Mouse (Mus musculus) heart, adult 9 months (tissue): Measurements from ENCODE around the gene Slc22a17.

Experiments used
- DNase-seq, 2 experiments: peaks; one replicate each; pipeline ENCODE4 v3.0.0; 2022; ENCODE audit warnings: low spot score in 2 of 2

Gene Slc22a17

GRCm38 (mm10) chr14:54900383-54900782 lies 12.5 kb downstream of the Slc22a17 start:
- DNase-seq = peak; percentile 49 to 74

DNA sequence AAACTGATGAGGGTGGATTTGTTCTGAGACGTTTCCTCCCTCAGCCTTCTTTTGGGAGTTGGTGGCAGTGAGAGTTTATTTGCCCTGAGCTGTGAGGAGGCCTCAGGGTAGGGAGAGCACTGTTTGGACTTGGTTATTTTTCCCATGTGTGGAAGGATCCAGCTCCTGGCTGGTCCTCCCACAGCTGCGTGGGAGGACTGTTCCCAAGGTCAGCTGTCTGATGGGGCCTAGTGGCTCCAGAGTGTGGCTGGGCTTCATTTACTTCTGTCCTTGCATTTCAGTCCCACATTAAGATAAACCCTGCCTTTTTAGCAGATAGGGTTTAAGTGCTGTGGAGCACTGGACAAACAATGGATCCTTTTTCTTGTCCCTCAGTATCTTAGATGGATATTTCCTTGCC lies 15.5 kb downstream of the Slc22a17 start:
- no peak for DNase-seq

DNA sequence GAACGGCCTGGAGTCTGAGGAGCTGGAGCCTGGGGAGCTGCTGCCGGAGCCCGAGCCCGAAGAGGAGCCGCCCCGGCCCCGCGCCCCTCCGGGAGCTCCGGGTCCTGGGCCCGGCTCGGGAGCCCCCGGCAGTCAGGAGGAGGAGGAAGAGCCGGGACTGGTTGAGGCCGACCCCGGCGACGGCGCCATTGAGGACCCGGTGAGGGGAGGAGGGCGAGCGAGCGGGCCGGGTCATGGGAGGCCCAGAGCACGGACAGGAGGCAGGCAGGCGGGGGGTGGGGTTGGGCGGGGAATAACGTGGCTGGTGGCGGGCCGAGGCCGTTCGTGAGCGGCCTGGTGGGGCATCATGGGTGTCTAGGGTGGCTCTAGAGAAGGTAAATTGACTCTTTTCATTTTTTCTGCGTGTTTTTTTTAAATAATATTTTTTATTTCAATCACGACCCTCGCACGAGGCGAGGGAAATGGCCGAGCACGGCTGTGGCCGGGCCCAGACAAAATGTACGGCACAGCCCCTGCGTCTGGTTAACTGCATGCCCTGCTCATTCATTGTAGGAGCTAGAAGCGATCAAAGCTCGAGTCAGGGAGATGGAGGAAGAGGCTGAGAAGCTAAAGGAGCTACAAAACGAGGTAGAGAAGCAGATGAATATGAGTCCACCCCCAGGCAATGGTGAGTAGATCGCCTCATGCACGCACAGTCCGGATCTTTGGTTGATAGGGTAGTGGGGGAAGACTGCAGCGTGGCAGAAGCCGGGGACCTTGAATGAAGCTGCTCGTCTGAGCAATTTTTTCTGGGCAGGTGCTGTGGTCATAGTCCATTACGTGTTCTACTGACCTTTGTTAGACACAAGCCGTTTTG lies 18.4 kb downstream of the Slc22a17 start:
- no peak for DNase-seq

DNA sequence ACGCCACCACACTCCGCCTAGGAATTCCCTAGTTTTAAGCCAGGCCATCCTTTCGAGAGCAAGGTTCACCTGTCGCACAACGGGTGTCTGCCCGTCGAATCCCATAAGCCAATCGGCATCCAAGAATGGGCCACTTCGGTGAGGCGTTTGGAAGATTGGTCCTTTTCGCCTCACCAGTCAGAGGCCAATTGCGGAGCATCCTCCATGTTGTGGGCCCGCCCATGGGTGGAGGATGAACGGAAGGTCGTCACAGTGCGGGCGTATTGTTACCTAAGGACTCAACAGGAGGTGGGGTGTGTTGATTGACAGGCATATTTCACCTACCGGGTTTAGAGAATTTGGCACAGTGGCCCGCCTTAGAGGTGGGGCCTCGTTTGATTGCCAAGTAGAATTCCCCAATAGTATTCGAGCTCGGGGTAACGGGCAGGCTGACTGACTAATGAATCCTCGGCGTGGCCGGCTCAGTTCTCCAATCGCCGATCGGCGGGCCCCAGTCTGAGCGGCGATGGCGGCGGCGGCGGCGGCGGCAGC lies 19.2 kb downstream of the Slc22a17 start:
- peak; percentile 100 for DNase-seq

DNA sequence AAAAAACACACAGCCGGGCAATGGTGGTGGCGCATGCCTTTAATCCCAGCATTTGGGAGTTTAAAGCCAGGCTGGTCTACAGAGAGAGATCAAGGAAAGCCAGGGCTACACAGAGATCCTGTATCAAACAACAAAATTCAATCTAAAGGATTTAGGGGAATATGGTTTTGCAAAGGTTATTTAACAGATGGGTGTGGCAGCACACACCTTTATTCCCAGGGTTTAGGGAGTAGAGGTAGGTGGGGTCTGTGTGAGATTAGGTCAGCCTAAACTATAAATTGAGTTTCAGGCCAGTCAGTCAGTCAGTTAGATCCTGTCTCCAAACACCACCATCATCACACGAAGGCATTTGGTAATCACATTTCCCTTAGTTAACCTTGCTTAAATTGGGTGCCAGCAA lies 20.7 kb downstream of the Slc22a17 start, which contains the start of gene Pabpn1:
TSS of gene Pabpn1 (plus strand) at position 301 of the 400 bp plus-strand sequence.
- no peak for DNase-seq

GRCm38 (mm10) chr14:54885309-54885708 lies 27.6 kb downstream of the Slc22a17 start:
- DNase-seq = no peak

- DNase-seq = no peak
Observed at GRCm38 (mm10) chr14:54884022-54884712, 28.8 kb downstream of the Slc22a17 start.

- DNase-seq = peak; percentile 78 to 83
Observed at GRCm38 (mm10) chr14:54883154-54884021, 29.5 kb downstream of the Slc22a17 start, which contains the start of the genes Bcl2l2 and Gm20521. Gene Bcl2l2, plus strand, starts transcription at chr14:54883377. Gene Gm20521, plus strand, starts transcription at chr14:54883441.

GRCm38 (mm10) chr14:54877048-54877715 lies 35.8 kb downstream of the Slc22a17 start, which contains the start of gene Ppp1r3e:
Gene Ppp1r3e, minus strand, starts transcription at chr14:54877550.
- peak; percentile 56 to 63 for DNase-seq

- peak; percentile 89 to 91 for DNase-seq
Observed at GRCm38 (mm10) chr14:54876539-54877047, 36.3 kb downstream of the Slc22a17 start.

DNA sequence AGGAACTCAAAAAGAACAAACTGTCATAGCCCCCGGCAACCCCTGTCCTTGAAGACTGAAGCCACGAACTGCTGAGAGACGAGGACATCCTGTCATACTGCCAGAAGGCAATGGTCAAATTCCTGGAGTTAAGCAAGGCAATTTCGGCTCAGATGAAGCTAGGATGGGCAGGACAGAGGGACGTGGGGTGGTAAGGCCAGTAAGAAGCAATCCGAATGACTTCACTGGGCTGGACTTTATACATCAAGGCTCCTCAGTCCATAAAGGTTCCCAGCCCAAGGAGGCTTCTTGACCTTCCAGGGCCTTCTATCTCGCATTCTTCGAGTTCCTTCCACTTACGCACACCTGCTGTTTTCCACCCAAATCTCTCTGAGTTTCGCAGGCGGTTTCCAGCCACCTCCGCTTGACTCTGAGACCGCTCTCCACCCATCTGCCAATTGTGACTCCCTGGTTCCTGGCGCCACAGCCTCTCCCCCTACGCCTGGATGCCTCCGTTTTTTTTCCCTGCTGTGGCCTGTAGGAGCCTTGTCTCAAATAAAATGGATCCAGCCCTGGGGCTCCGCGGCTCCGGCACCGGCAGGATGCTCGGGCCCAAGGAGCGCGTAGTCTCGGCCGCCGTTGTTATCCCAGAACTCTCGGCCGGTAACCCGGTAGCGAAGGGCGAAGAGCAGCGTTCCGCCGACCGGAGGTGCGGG lies 36.9 kb downstream of the Slc22a17 start:
- no peak for DNase-seq

GRCm38 (mm10) chr14:54874165-54874564 lies 38.8 kb downstream of the Slc22a17 start:
- no peak for DNase-seq

DNA sequence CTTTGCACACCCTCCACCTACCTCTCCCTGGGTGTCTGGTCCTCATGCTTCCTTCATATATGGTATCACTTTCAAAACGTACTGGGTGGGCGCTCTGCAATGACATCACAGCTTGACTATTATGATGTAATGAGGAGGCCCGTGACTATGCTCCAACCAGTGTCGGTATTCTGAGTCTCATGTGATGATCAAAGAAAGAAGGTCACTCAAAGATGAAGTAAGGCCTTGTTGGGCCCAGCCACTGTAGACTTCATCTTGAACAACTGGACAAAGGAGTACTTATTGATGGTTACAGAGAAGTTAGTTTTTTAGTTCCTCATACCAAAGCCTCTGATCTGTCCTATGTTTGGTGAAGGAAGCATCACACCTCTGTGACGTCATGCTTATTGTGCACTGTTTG lies 42.1 kb downstream of the Slc22a17 start, which contains the start of gene Homez:
TSS of gene Homez (minus strand) at position 101 of the 400 bp plus-strand sequence.
- no peak for DNase-seq

- no peak for DNase-seq
Observed at GRCm38 (mm10) chr14:54868026-54868425, 44.9 kb downstream of the Slc22a17 start.

GRCm38 (mm10) chr14:54866936-54867335 lies 46.0 kb downstream of the Slc22a17 start:
- no peak for DNase-seq

DNA sequence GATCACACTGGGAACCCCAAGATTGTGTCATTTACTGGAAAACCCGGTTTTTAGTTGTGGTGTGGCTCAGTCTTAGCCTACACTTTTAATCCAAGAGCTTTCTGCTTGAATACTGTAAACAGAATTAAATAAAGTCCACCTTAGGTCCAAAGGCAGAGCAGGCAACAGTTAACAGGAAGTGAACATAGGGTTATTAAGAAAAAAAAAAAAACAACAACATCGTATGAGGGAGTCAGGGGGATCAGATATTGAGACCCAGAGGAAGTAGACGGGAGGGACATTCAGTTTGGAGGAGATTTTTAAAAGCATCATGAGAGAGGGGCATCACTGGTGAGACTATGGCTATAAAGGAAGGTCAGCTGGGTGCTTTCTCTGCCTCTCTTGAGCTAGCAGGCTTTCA lies 46.7 kb downstream of the Slc22a17 start:
- no peak for DNase-seq

GRCm38 (mm10) chr14:54865626-54866025 lies 47.3 kb downstream of the Slc22a17 start:
- DNase-seq = no peak

DNA sequence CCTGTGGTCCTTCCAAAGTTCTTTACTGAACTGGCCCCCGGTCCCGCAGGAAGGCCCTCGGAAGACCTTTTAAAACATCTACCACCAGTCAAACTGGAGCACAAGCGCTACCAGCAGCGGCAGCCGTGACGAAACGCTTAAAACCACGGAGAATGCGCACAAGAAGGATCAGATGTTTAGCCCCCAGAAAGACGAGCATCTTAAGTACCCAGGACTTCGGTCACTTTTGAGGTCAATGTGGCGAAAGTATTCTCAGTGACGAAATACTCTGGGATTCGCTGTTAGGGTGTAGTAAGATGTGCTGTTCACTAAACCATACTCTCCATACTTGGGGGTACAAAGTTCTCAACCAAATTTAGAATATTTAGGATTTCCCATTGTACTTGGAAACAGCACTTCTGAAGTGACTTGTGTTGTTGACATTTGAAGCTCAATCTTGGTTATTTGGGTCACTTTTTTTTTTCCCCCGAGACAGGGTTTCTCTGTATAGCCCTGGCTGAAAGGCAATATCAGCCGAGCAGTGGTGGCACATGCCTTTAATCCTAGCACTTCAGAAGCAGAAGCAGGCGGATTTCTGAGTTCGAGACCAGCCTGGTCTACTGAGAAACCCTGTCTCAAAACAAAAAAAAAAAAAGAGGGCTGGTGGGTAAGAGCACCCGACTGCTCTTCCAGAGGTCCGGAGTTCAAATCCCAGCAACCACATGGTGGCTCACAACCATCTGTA lies 48.5 kb downstream of the Slc22a17 start:
- no peak for DNase-seq
